Mouse (Mus musculus): ENCODE measurements at regions not wholly inside any gene's neighbourhood (a gene's known extent, or its start where the extent isn't known, plus 50 kb on each side); places are given as distances from the start of the nearest gene placed in this dataset.

GRCm38 (mm10) chr6:14121479-14121878 is 250.2 kb upstream of the 2610001J05Rik start:
- Histone ChIP-seq H3K4me2 (replicated peaks; ENCODE audit: low read depth, low read length) (no peak overlapping the region), H3K27ac (ENCODE audit: low read depth, low read length) (no peak overlapping the region), H3K27me3 (ENCODE audit: control insufficient read depth, insufficient read depth, low read length) (no peaks in the 10 kb centered on the region), H3K36me3 (ENCODE audit: control insufficient read depth, insufficient read depth, low read length) (no peaks in the 10 kb centered on the region), H3K9ac (ENCODE audit: low read depth, low read length) (no peak overlapping the region), H3K9me3 (ENCODE audit: control insufficient read depth, low read length) (no peaks in the 10 kb centered on the region), H3K4me3 (ENCODE audit: low read length) (no peak overlapping the region), H3K4me1 (ENCODE audit: control insufficient read depth, insufficient read depth, low read length) (no peaks in the 10 kb centered on the region)
- 90% methylated on average over 5 of the region's 5 CpGs for WGBS
- no peak for ATAC-seq (ENCODE audit: low FRiP score, low TSS enrichment)

- H3K4me1 ChIP-seq (ENCODE audit: control insufficient read depth, insufficient read depth, low read length) = no peaks in the 10 kb centered on the region
- peak; percentile 84; the same call in 1 of the 2 replicates for ATAC-seq (ENCODE audit: low FRiP score, low TSS enrichment)
- H3K9me3 ChIP-seq (ENCODE audit: control insufficient read depth, low read length) = no peaks in the 10 kb centered on the region
- H3K4me3 ChIP-seq (ENCODE audit: low read length) = no peak overlapping the region
- H3K9ac ChIP-seq (ENCODE audit: low read depth, low read length) = no peak overlapping the region
- H3K27me3 ChIP-seq (ENCODE audit: control insufficient read depth, insufficient read depth, low read length) = no peaks in the 10 kb centered on the region
- WGBS = 52% methylated on average over 1 of the region's 1 CpGs
- H3K36me3 ChIP-seq (ENCODE audit: control insufficient read depth, insufficient read depth, low read length) = no peaks in the 10 kb centered on the region
- H3K27ac ChIP-seq (ENCODE audit: low read depth, low read length) = no peak overlapping the region
- no peak overlapping the region for H3K4me2 ChIP-seq (replicated peaks; ENCODE audit: low read depth, low read length)
Observed at GRCm38 (mm10) chr6:14094907-14095306, 223.6 kb upstream of the 2610001J05Rik start.

- Histone ChIP-seq H3K4me2 (replicated peaks; ENCODE audit: low read depth, low read length) (no peak overlapping the region), H3K9ac (ENCODE audit: low read depth, low read length) (no peak overlapping the region), H3K4me3 (ENCODE audit: low read length) (no peak overlapping the region), H3K27ac (ENCODE audit: low read depth, low read length) (no peak overlapping the region), H3K4me1 (ENCODE audit: control insufficient read depth, insufficient read depth, low read length) (no peaks in the 10 kb centered on the region), H3K9me3 (ENCODE audit: control insufficient read depth, low read length) (no peaks in the 10 kb centered on the region), H3K36me3 (ENCODE audit: control insufficient read depth, insufficient read depth, low read length) (no peaks in the 10 kb centered on the region), H3K27me3 (ENCODE audit: control insufficient read depth, insufficient read depth, low read length) (no peaks in the 10 kb centered on the region)
- ATAC-seq (ENCODE audit: low FRiP score, low TSS enrichment) = no peak
- 64% methylated on average over 1 of the region's 1 CpGs for WGBS
Observed at GRCm38 (mm10) chr6:14081884-14082283, 210.6 kb upstream of the 2610001J05Rik start.

GRCm38 (mm10) chr6:14063735-14064134 is 192.4 kb upstream of the 2610001J05Rik start:
- H3K9ac ChIP-seq (ENCODE audit: low read depth, low read length) = no peak overlapping the region
- no peaks in the 10 kb centered on the region for H3K27me3 ChIP-seq (ENCODE audit: control insufficient read depth, insufficient read depth, low read length)
- H3K4me3 ChIP-seq (ENCODE audit: low read length) = no peak overlapping the region
- H3K4me2 ChIP-seq (replicated peaks; ENCODE audit: low read depth, low read length) = no peak overlapping the region
- ATAC-seq (ENCODE audit: low FRiP score, low TSS enrichment) = no peak
- no peaks in the 10 kb centered on the region for H3K9me3 ChIP-seq (ENCODE audit: control insufficient read depth, low read length)
- H3K27ac ChIP-seq (ENCODE audit: low read depth, low read length) = no peak overlapping the region
- 68% methylated on average over 2 of the region's 2 CpGs for WGBS
- H3K4me1 ChIP-seq (ENCODE audit: control insufficient read depth, insufficient read depth, low read length) = no peaks in the 10 kb centered on the region
- no peaks in the 10 kb centered on the region for H3K36me3 ChIP-seq (ENCODE audit: control insufficient read depth, insufficient read depth, low read length)

GRCm38 (mm10) chr6:14046560-14046959 is 175.2 kb upstream of the 2610001J05Rik start:
- Histone ChIP-seq H3K4me3 (ENCODE audit: low read length) (no peak overlapping the region), H3K4me2 (replicated peaks; ENCODE audit: low read depth, low read length) (no peak overlapping the region)
- WGBS = 89% methylated on average over 5 of the region's 5 CpGs

GRCm38 (mm10) chr6:14044654-14045053 is 173.3 kb upstream of the 2610001J05Rik start:
- no peaks in the 10 kb centered on the region for H3K4me1 ChIP-seq (ENCODE audit: control insufficient read depth, insufficient read depth, low read length)
- no peaks in the 10 kb centered on the region for H3K9me3 ChIP-seq (ENCODE audit: control insufficient read depth, low read length)
- no peaks in the 10 kb centered on the region for H3K27me3 ChIP-seq (ENCODE audit: control insufficient read depth, insufficient read depth, low read length)
- no peaks in the 10 kb centered on the region for H3K36me3 ChIP-seq (ENCODE audit: control insufficient read depth, insufficient read depth, low read length)
- H3K9ac ChIP-seq (ENCODE audit: low read depth, low read length) = no peak overlapping the region
- H3K4me3 ChIP-seq (ENCODE audit: low read length) = no peak overlapping the region
- no peak overlapping the region for H3K4me2 ChIP-seq (replicated peaks; ENCODE audit: low read depth, low read length)
- 81% methylated on average over 3 of the region's 3 CpGs for WGBS
- ATAC-seq (ENCODE audit: low FRiP score, low TSS enrichment) = no peak
- H3K27ac ChIP-seq (ENCODE audit: low read depth, low read length) = no peak overlapping the region

More at GRCm38 (mm10) chr6:14046560-14046959, 175.2 kb upstream of the 2610001J05Rik start:
- Histone ChIP-seq H3K9me3 (ENCODE audit: control insufficient read depth, low read length) (no peaks in the 10 kb centered on the region), H3K9ac (ENCODE audit: low read depth, low read length) (no peak overlapping the region), H3K27me3 (ENCODE audit: control insufficient read depth, insufficient read depth, low read length) (no peaks in the 10 kb centered on the region), H3K4me1 (ENCODE audit: control insufficient read depth, insufficient read depth, low read length) (no peaks in the 10 kb centered on the region), H3K27ac (ENCODE audit: low read depth, low read length) (no peak overlapping the region), H3K36me3 (ENCODE audit: control insufficient read depth, insufficient read depth, low read length) (no peaks in the 10 kb centered on the region)
- no peak for ATAC-seq (ENCODE audit: low FRiP score, low TSS enrichment)

GRCm38 (mm10) chr6:14025898-14026297 is 154.6 kb upstream of the 2610001J05Rik start:
- H3K9me3 ChIP-seq (ENCODE audit: control insufficient read depth, low read length) = no peaks in the 10 kb centered on the region
- H3K36me3 ChIP-seq (ENCODE audit: control insufficient read depth, insufficient read depth, low read length) = no peaks in the 10 kb centered on the region
- no peak overlapping the region for H3K4me2 ChIP-seq (replicated peaks; ENCODE audit: low read depth, low read length)
- H3K4me1 ChIP-seq (ENCODE audit: control insufficient read depth, insufficient read depth, low read length) = no peaks in the 10 kb centered on the region
- WGBS = 81% methylated on average over 2 of the region's 2 CpGs
- H3K9ac ChIP-seq (ENCODE audit: low read depth, low read length) = no peak overlapping the region
- no peak for ATAC-seq (ENCODE audit: low FRiP score, low TSS enrichment)
- no peaks in the 10 kb centered on the region for H3K27me3 ChIP-seq (ENCODE audit: control insufficient read depth, insufficient read depth, low read length)
- no peak overlapping the region for H3K27ac ChIP-seq (ENCODE audit: low read depth, low read length)
- no peak overlapping the region for H3K4me3 ChIP-seq (ENCODE audit: low read length)

- Histone ChIP-seq H3K27ac (ENCODE audit: low read depth, low read length) (no peak overlapping the region), H3K9ac (ENCODE audit: low read depth, low read length) (no peak overlapping the region), H3K4me1 (ENCODE audit: control insufficient read depth, insufficient read depth, low read length) (no peaks in the 10 kb centered on the region), H3K4me3 (ENCODE audit: low read length) (no peak overlapping the region), H3K4me2 (replicated peaks; ENCODE audit: low read depth, low read length) (no peak overlapping the region), H3K9me3 (ENCODE audit: control insufficient read depth, low read length) (no peaks in the 10 kb centered on the region), H3K36me3 (ENCODE audit: control insufficient read depth, insufficient read depth, low read length) (no peaks in the 10 kb centered on the region), H3K27me3 (ENCODE audit: control insufficient read depth, insufficient read depth, low read length) (no peaks in the 10 kb centered on the region)
- ATAC-seq (ENCODE audit: low FRiP score, low TSS enrichment) = no peak
- 87% methylated on average over 2 of the region's 2 CpGs for WGBS
Observed at GRCm38 (mm10) chr6:14018928-14019327, 147.6 kb upstream of the 2610001J05Rik start.

GRCm38 (mm10) chr6:13982606-13983389 is 111.5 kb upstream of the 2610001J05Rik start:
- no peak overlapping the region for H3K9ac ChIP-seq (ENCODE audit: low read depth, low read length)
- no peak overlapping the region for H3K27ac ChIP-seq (ENCODE audit: low read depth, low read length)
- no peak overlapping the region for H3K4me3 ChIP-seq (ENCODE audit: low read length)
- H3K4me2 ChIP-seq (replicated peaks; ENCODE audit: low read depth, low read length) = no peak overlapping the region
- WGBS = 89% methylated on average over 10 of the region's 10 CpGs
- no peak for ATAC-seq (ENCODE audit: low FRiP score, low TSS enrichment)
- H3K36me3 ChIP-seq (ENCODE audit: control insufficient read depth, insufficient read depth, low read length) = no peaks in the 10 kb centered on the region
- no peaks in the 10 kb centered on the region for H3K4me1 ChIP-seq (ENCODE audit: control insufficient read depth, insufficient read depth, low read length)
- peaks cover 9% of the 10 kb centered on the region for H3K9me3 ChIP-seq (ENCODE audit: control insufficient read depth, low read length)
- no peaks in the 10 kb centered on the region for H3K27me3 ChIP-seq (ENCODE audit: control insufficient read depth, insufficient read depth, low read length)

All from kidney, embryonic 14.5 days (tissue).